Mouse (Mus musculus): Measurements from ENCODE around the gene Actn1.
A peak's percentile ranks its signal among the peaks of the same experiment; 100 is the strongest.
"Not testable (repeated sequence)": the region's sequence is repeated elsewhere in the genome, so short reads cannot be mapped to it uniquely, and the experiment has no call there.

Actn1 gene

GRCm38 (mm10) chr12:80260056-80260743 is at the start of gene Actn1:
Actn1 (minus strand) TSS chr12:80260371.
- DNase-seq, result peak; percentile 89 to 96

GRCm38 (mm10) chr12:80307556-80307955 is 47.4 kb upstream of the Actn1 start:
- no peak for DNase-seq

GRCm38 (mm10) chr12:80304518-80304917 is 44.3 kb upstream of the Actn1 start:
- DNase-seq, result no peak

GRCm38 (mm10) chr12:80300833-80301456 is 40.8 kb upstream of the Actn1 start:
- DNase-seq, result no peak

GRCm38 (mm10) chr12:80298714-80299113 is 38.5 kb upstream of the Actn1 start:
- no peak for DNase-seq

GRCm38 (mm10) chr12:80291895-80292435 is 31.8 kb upstream of the Actn1 start:
- DNase-seq, result no peak

- DNase-seq, result no peak
Observed at GRCm38 (mm10) chr12:80290964-80291363, 30.8 kb upstream of the Actn1 start.

- no peak for DNase-seq
Observed at GRCm38 (mm10) chr12:80290483-80290882, 30.3 kb upstream of the Actn1 start.

- DNase-seq, result no peak
Observed at GRCm38 (mm10) chr12:80289722-80290121, 29.6 kb upstream of the Actn1 start.

GRCm38 (mm10) chr12:80285890-80286289 is 25.7 kb upstream of the Actn1 start:
- no peak for DNase-seq

GRCm38 (mm10) chr12:80284251-80284650 is 24.1 kb upstream of the Actn1 start:
- not testable (repeated sequence) for DNase-seq

- no peak for DNase-seq
Observed at GRCm38 (mm10) chr12:80278866-80279265, 18.7 kb upstream of the Actn1 start.

GRCm38 (mm10) chr12:80277428-80277827 is 17.3 kb upstream of the Actn1 start:
- no peak for DNase-seq

- no peak for DNase-seq
Observed at GRCm38 (mm10) chr12:80275187-80275820, 15.1 kb upstream of the Actn1 start.

GRCm38 (mm10) chr12:80273020-80273686 is 13.0 kb upstream of the Actn1 start:
- peak; percentile 43 to 54 for DNase-seq

- no peak for DNase-seq
Observed at GRCm38 (mm10) chr12:80271806-80272205, 11.6 kb upstream of the Actn1 start.

- DNase-seq, result no peak
Observed at GRCm38 (mm10) chr12:80270924-80271323, 10.8 kb upstream of the Actn1 start.

- no peak for DNase-seq
Observed at GRCm38 (mm10) chr12:80269303-80269702, 9.1 kb upstream of the Actn1 start.

- DNase-seq, result no peak
Observed at GRCm38 (mm10) chr12:80267962-80268361, 7.8 kb upstream of the Actn1 start.

- DNase-seq, result not testable (repeated sequence)
Observed at GRCm38 (mm10) chr12:80264388-80264787, 4.2 kb upstream of the Actn1 start.

- DNase-seq, result peak in 1 of 2 experiments; percentile 55
Observed at GRCm38 (mm10) chr12:80260744-80261695, 849 bp upstream of the Actn1 start.
